In the genomic region with DNA sequence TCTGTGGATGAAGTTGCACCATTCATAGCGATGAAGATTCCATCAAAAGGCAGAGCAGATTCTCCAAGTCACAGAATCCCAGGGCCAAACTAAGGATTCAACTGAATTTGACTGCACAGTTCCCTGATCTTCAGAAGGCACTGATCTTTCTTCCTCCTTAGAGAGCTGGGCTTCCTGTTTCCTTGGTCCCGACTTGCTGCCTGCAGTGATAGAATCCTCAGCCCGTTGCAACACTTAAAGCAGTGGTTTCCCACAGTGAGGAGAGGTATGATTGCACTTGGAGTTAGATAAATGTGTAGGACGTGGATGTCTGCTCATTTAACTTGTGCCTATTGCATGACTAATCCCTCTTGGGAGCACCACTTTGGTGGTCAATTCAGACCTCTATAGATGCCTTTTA, we compare ENCODE assay signal across 12 mouse cellular contexts.
"Had no signal": no experiment of that assay in that cellular context is flagged by ENCODE, and none has a peak within 500 bp of the region (broad histone marks: within the 10 kb centered on the region; RNA-seq: fewer than 3 reads in every experiment).

No protein-coding gene starts in this region.

- H3K9me3 ChIP-seq: limb, embryonic 12.5 days; liver, embryonic 13.5 days; midbrain, embryonic 12.5 days had no signal

- H3K27me3 ChIP-seq: liver, embryonic 13.5 days; midbrain, embryonic 12.5 days had no signal

- H3K4me3 ChIP-seq: left cerebral cortex, adult 2 months; limb, embryonic 12.5 days; liver, embryonic 13.5 days; midbrain, embryonic 12.5 days had no signal

- H3K36me3 ChIP-seq: limb, embryonic 12.5 days; liver, embryonic 13.5 days; midbrain, embryonic 12.5 days had no signal

- H3K4me2 ChIP-seq: limb, embryonic 12.5 days; liver, embryonic 13.5 days; midbrain, embryonic 12.5 days had no signal

- H3K27ac ChIP-seq: left cerebral cortex, adult 2 months; limb, embryonic 12.5 days; liver, embryonic 13.5 days; midbrain, embryonic 12.5 days had no signal

- H3K4me1 ChIP-seq: limb, embryonic 12.5 days; liver, embryonic 13.5 days had no signal

- DNase-seq: kidney, adult 8-10 months; kidney, postnatal 36 days; liver; liver, embryonic 13.5 days; liver, postnatal 0 days; right cerebral cortex, postnatal 14 days; thymus, postnatal 4 days had no signal

- ATAC-seq: intestine, postnatal 0 days; liver, postnatal 0 days; midbrain, embryonic 16.5 days had no signal

- H3K9ac ChIP-seq: limb, embryonic 12.5 days; liver, embryonic 13.5 days; liver, postnatal 0 days; midbrain, embryonic 12.5 days had no signal
